Mouse (Mus musculus): Measurements from ENCODE around the gene Pid1. TPM values are rescaled to one million over a fixed set of nuclear protein-coding genes. Genes with fewer than 3 reads are reported as not detected.

Pid1 gene
- total RNA-seq (2021) = 1 to 10 TPM; 4.0 to 5.9 TPM
- long read RNA-seq, experiment 1, transcript Pid1-201 (3 exons, 2,664 nt) = major isoform, 5 of 6 reads
- long read RNA-seq, experiment 1, partial matches to known transcripts = 0 of 6 reads
- long read RNA-seq, experiment 1, other reads (novel, unspliced or antisense) = 1 of 6 reads
- long read RNA-seq, experiment 2, partial matches to known transcripts = 0 of 1 reads
- long read RNA-seq, experiment 2, other reads (novel, unspliced or antisense) = 0 of 1 reads

GRCm38 (mm10) chr1:84363967-84364366 lies at the start of gene Pid1:
TSS of gene Pid1 (minus strand) at chr1:84364180.
- no peak for DNase-seq (ENCODE audit: low spot score)

- DNase-seq (ENCODE audit: low spot score) = peak; percentile 45
Observed at GRCm38 (mm10) chr1:84409514-84409913, 45.5 kb upstream of the Pid1 start.

- DNase-seq (ENCODE audit: low spot score) = no peak
Observed at GRCm38 (mm10) chr1:84408873-84409272, 44.9 kb upstream of the Pid1 start.

- peak; percentile 72 for DNase-seq (ENCODE audit: low spot score)
Observed at GRCm38 (mm10) chr1:84406891-84407290, 42.9 kb upstream of the Pid1 start.

- no peak for DNase-seq (ENCODE audit: low spot score)
Observed at GRCm38 (mm10) chr1:84405551-84406290, 41.7 kb upstream of the Pid1 start.

GRCm38 (mm10) chr1:84404880-84405279 lies 40.9 kb upstream of the Pid1 start:
- DNase-seq (ENCODE audit: low spot score) = peak; percentile 42

GRCm38 (mm10) chr1:84402154-84402553 lies 38.2 kb upstream of the Pid1 start:
- DNase-seq (ENCODE audit: low spot score) = no peak

- no peak for DNase-seq (ENCODE audit: low spot score)
Observed at GRCm38 (mm10) chr1:84399671-84400070, 35.7 kb upstream of the Pid1 start.

- DNase-seq (ENCODE audit: low spot score) = no peak
Observed at GRCm38 (mm10) chr1:84399118-84399517, 35.1 kb upstream of the Pid1 start.

- DNase-seq (ENCODE audit: low spot score) = no peak
Observed at GRCm38 (mm10) chr1:84396787-84397186, 32.8 kb upstream of the Pid1 start.

- DNase-seq (ENCODE audit: low spot score) = no peak
Observed at GRCm38 (mm10) chr1:84395928-84396327, 31.9 kb upstream of the Pid1 start.

GRCm38 (mm10) chr1:84390961-84391360 lies 27.0 kb upstream of the Pid1 start:
- no peak for DNase-seq (ENCODE audit: low spot score)

- DNase-seq (ENCODE audit: low spot score) = no peak
Observed at GRCm38 (mm10) chr1:84387616-84388015, 23.6 kb upstream of the Pid1 start.

GRCm38 (mm10) chr1:84386481-84387146 lies 22.6 kb upstream of the Pid1 start:
- DNase-seq (ENCODE audit: low spot score) = no peak

GRCm38 (mm10) chr1:84382709-84383108 lies 18.7 kb upstream of the Pid1 start:
- no peak for DNase-seq (ENCODE audit: low spot score)

GRCm38 (mm10) chr1:84382064-84382463 lies 18.1 kb upstream of the Pid1 start:
- DNase-seq (ENCODE audit: low spot score) = no peak

- no peak for DNase-seq (ENCODE audit: low spot score)
Observed at GRCm38 (mm10) chr1:84380895-84381294, 16.9 kb upstream of the Pid1 start.

- no peak for DNase-seq (ENCODE audit: low spot score)
Observed at GRCm38 (mm10) chr1:84367733-84368132, 3.8 kb upstream of the Pid1 start.

GRCm38 (mm10) chr1:84366553-84366952 lies 2.6 kb upstream of the Pid1 start:
- DNase-seq (ENCODE audit: low spot score) = no peak

GRCm38 (mm10) chr1:84362709-84363617 lies 1.0 kb downstream of the Pid1 start:
- DNase-seq (ENCODE audit: low spot score) = no peak

GRCm38 (mm10) chr1:84362209-84362608 lies 1.8 kb downstream of the Pid1 start:
- DNase-seq (ENCODE audit: low spot score) = no peak
